Mouse (Mus musculus) hindbrain, embryonic 16.5 days (tissue): Measurements from ENCODE around the gene Fras1. TPM values are rescaled to one million over a fixed set of nuclear protein-coding genes. Genes with fewer than 3 reads are reported as not detected.
A peak's percentile ranks its signal among the peaks of the same experiment; 100 is the strongest.

Experiments
- ATAC-seq: fragments of 200-750 bp; cut with Nextera tagmentation; 2 replicates; pipeline ENCODE4 v1.8.0; 2017; ENCODE audit warnings: moderate TSS enrichment, moderate library complexity
- H3K27ac ChIP-seq: fragments of 300-500 bp; sonication (generic); 2 replicates; pipeline ENCODE4 v1.5.1; 2014; ENCODE audit warnings: low read depth, mild to moderate bottlenecking, control low read depth, low read length, moderate library complexity
- H3K27me3 ChIP-seq: fragments of 300-500 bp; sonication (generic); replicated peaks from 2 replicates; pipeline ENCODE4 v1.6.1; 2014; ENCODE audit warnings: low read length; ENCODE audit not compliant: control insufficient read depth, insufficient read depth
- H3K36me3 ChIP-seq: fragments of 300-500 bp; sonication (generic); 2 replicates; pipeline ENCODE4 v1.6.1; 2014; ENCODE audit warnings: mild to moderate bottlenecking, low read length, moderate library complexity, mixed read lengths; ENCODE audit not compliant: control insufficient read depth, insufficient read depth
- H3K4me1 ChIP-seq: fragments of 300-500 bp; sonication (generic); 2 replicates; pipeline ENCODE4 v1.6.1; 2014; ENCODE audit warnings: low read depth, low read length; ENCODE audit not compliant: control insufficient read depth, insufficient read depth
- H3K4me2 ChIP-seq: fragments of 300-500 bp; sonication (generic); 2 replicates; pipeline ENCODE4 v1.6.1; 2014; ENCODE audit warnings: mild to moderate bottlenecking, low read length, control low read depth, moderate library complexity
- H3K4me3 ChIP-seq: fragments of 300-500 bp; sonication (generic); 2 replicates; pipeline ENCODE4 v1.5.1; 2014; ENCODE audit warnings: mild to moderate bottlenecking, low read length, control low read depth, moderate library complexity
- H3K9ac ChIP-seq: fragments of 300-500 bp; sonication (generic); 2 replicates; pipeline ENCODE4 v1.6.1; 2014; ENCODE audit warnings: low read depth, mild to moderate bottlenecking, control low read depth, low read length, moderate library complexity
- H3K9me3 ChIP-seq: fragments of 300-500 bp; sonication (generic); 2 replicates; pipeline ENCODE4 v1.6.1; 2014; ENCODE audit warnings: mild to moderate bottlenecking, low read length, moderate library complexity; ENCODE audit not compliant: control insufficient read depth
- WGBS: fragments of 180-500 bp; shearing (Covaris S2); extraction: QIAGEN DNeasy Blood & Tissue Kit; methylation state at CpG from one replicate; pipeline ENCODE4 v1.1.7; 2014; 5-methylcytosine and 5-hydroxymethylcytosine counted together
- polyA plus RNA-seq: library from polyadenylated mRNA; unstranded; fragments of >200 nt; fragmentation: Nextera tagmentation; extraction: Ambion mirVana; gene quantifications from 2 replicates; pipeline ENCODE4 v1.2.1, GENCODE M21; 2015

The Fras1 gene
- polyA plus RNA-seq, 1 experiment from 2014 or later, result 6.4 TPM

GRCm38 (mm10) chr5:96429532-96430141 lies 55.9 kb downstream of the Fras1 start:
- Histone ChIP-seq H3K4me1 (no peaks in the 10 kb centered on the region), H3K9ac (no peak overlapping the region), H3K4me2 (no peak overlapping the region), H3K27me3 (no peaks in the 10 kb centered on the region; the same call in 1 of the 2 replicates), H3K9me3 (no peaks in the 10 kb centered on the region), H3K4me3 (no peak overlapping the region), H3K27ac (no peak overlapping the region), H3K36me3 (no peaks in the 10 kb centered on the region)
- no peak for ATAC-seq
- 81% methylated on average over 13 of the region's 13 CpGs for WGBS

GRCm38 (mm10) chr5:96437870-96438269 lies 64.1 kb downstream of the Fras1 start:
- Histone ChIP-seq H3K27ac (no peak overlapping the region), H3K36me3 (no peaks in the 10 kb centered on the region)
- 75% methylated on average over 4 of the region's 4 CpGs for WGBS

GRCm38 (mm10) chr5:96439811-96440210 lies 66.1 kb downstream of the Fras1 start:
- Histone ChIP-seq H3K9me3 (no peaks in the 10 kb centered on the region), H3K27ac (no peak overlapping the region), H3K27me3 (no peaks in the 10 kb centered on the region), H3K36me3 (no peaks in the 10 kb centered on the region), H3K4me3 (no peak overlapping the region), H3K4me2 (no peak overlapping the region), H3K9ac (no peak overlapping the region), H3K4me1 (no peaks in the 10 kb centered on the region)
- 90% methylated on average over 4 of the region's 4 CpGs for WGBS
- no peak for ATAC-seq

More at GRCm38 (mm10) chr5:96437870-96438269, 64.1 kb downstream of the Fras1 start:
- Histone ChIP-seq H3K4me2 (no peak overlapping the region), H3K4me1 (no peaks in the 10 kb centered on the region), H3K4me3 (no peak overlapping the region), H3K9ac (no peak overlapping the region), H3K9me3 (no peaks in the 10 kb centered on the region), H3K27me3 (no peaks in the 10 kb centered on the region)
- no peak for ATAC-seq

GRCm38 (mm10) chr5:96447460-96447859 lies 73.7 kb downstream of the Fras1 start:
- no peaks in the 10 kb centered on the region for H3K4me1 ChIP-seq
- H3K27me3 ChIP-seq, result no peaks in the 10 kb centered on the region
- H3K9ac ChIP-seq, result no peak overlapping the region
- no peaks in the 10 kb centered on the region for H3K9me3 ChIP-seq
- no peak overlapping the region for H3K27ac ChIP-seq
- H3K4me3 ChIP-seq, result no peak overlapping the region
- no peak for ATAC-seq
- no peaks in the 10 kb centered on the region for H3K36me3 ChIP-seq
- WGBS, result 92% methylated on average over 7 of the region's 7 CpGs
- no peak overlapping the region for H3K4me2 ChIP-seq

GRCm38 (mm10) chr5:96452027-96452426 lies 78.3 kb downstream of the Fras1 start:
- no peak overlapping the region for H3K27ac ChIP-seq
- 61% methylated on average over 1 of the region's 1 CpGs for WGBS
- H3K9me3 ChIP-seq, result no peaks in the 10 kb centered on the region
- ATAC-seq, result no peak
- H3K36me3 ChIP-seq, result no peaks in the 10 kb centered on the region
- H3K9ac ChIP-seq, result no peak overlapping the region
- H3K27me3 ChIP-seq, result no peaks in the 10 kb centered on the region
- H3K4me1 ChIP-seq, result no peaks in the 10 kb centered on the region
- no peak overlapping the region for H3K4me2 ChIP-seq
- no peak overlapping the region for H3K4me3 ChIP-seq

- no peak overlapping the region for H3K9ac ChIP-seq
- H3K27ac ChIP-seq, result no peak overlapping the region
- H3K27me3 ChIP-seq, result no peaks in the 10 kb centered on the region
- no peaks in the 10 kb centered on the region for H3K36me3 ChIP-seq
- WGBS, result 93% methylated on average over 5 of the region's 5 CpGs
- H3K4me1 ChIP-seq, result no peaks in the 10 kb centered on the region
- H3K9me3 ChIP-seq, result no peaks in the 10 kb centered on the region
- no peak for ATAC-seq
- H3K4me3 ChIP-seq, result no peak overlapping the region
- no peak overlapping the region for H3K4me2 ChIP-seq
Measured at GRCm38 (mm10) chr5:96453386-96453785, 79.6 kb downstream of the Fras1 start.

- H3K4me1 ChIP-seq, result no peaks in the 10 kb centered on the region
- H3K9ac ChIP-seq, result no peak overlapping the region
- no peak for ATAC-seq
- no peak overlapping the region for H3K4me2 ChIP-seq
- WGBS, result 85% methylated on average over 3 of the region's 3 CpGs
- no peaks in the 10 kb centered on the region for H3K36me3 ChIP-seq
- no peaks in the 10 kb centered on the region for H3K27me3 ChIP-seq
- H3K4me3 ChIP-seq, result no peak overlapping the region
- no peaks in the 10 kb centered on the region for H3K9me3 ChIP-seq
- no peak overlapping the region for H3K27ac ChIP-seq
Measured at GRCm38 (mm10) chr5:96454422-96454821, 80.7 kb downstream of the Fras1 start.

GRCm38 (mm10) chr5:96455241-96455640 lies 81.5 kb downstream of the Fras1 start:
- no peaks in the 10 kb centered on the region for H3K27me3 ChIP-seq
- no peak overlapping the region for H3K27ac ChIP-seq
- H3K4me1 ChIP-seq, result no peaks in the 10 kb centered on the region
- 85% methylated on average over 2 of the region's 2 CpGs for WGBS
- no peaks in the 10 kb centered on the region for H3K36me3 ChIP-seq
- no peak for ATAC-seq
- no peak overlapping the region for H3K4me3 ChIP-seq
- H3K9ac ChIP-seq, result no peak overlapping the region
- H3K4me2 ChIP-seq, result no peak overlapping the region
- H3K9me3 ChIP-seq, result no peaks in the 10 kb centered on the region

- WGBS, result 60% methylated on average over 4 of the region's 4 CpGs
- H3K4me2 ChIP-seq, result no peak overlapping the region
- H3K9me3 ChIP-seq, result no peaks in the 10 kb centered on the region
- no peaks in the 10 kb centered on the region for H3K36me3 ChIP-seq
- H3K27me3 ChIP-seq, result no peaks in the 10 kb centered on the region
- H3K27ac ChIP-seq, result no peak overlapping the region
- H3K9ac ChIP-seq, result no peak overlapping the region
- H3K4me3 ChIP-seq, result no peak overlapping the region
- H3K4me1 ChIP-seq, result no peaks in the 10 kb centered on the region
- ATAC-seq, result peak; percentile 45; the same call in 1 of the 2 replicates
Measured at GRCm38 (mm10) chr5:96457436-96457958, 83.7 kb downstream of the Fras1 start.
